Mouse (Mus musculus) cerebellum, adult 8-10 months (tissue): ENCODE measurements around the gene Senp2.

Source experiments
- DNase-seq: peaks from one replicate; pipeline ENCODE4 v3.0.0; 2022

Gene Senp2

GRCm38 (mm10) chr16:22038554-22038953, 29.3 kb downstream of the Senp2 start:
- no peak for DNase-seq

- no peak for DNase-seq
These were observed 30.7 kb downstream of the Senp2 start for GRCm38 (mm10) chr16:22039978-22040377.

DNA sequence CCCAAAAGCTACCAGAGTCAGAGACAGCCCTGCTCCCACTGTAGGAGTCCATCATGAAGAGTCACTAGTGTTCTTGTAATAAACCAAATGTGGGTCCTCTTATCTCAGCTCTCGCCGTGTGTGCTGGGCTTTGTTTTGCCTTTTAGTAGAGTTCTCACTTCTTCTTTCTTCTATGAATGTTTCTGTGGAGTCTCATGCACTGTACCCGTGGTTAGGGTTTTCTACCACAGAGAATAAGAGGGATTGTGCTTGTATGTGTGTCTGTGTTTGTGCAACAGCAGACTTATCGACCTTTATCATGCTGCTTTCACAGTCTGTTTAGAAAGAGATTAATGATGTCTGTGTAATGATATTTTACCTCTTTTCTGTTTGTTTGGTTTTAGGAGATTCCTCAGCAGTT, 34.5 kb downstream of the Senp2 start:
- no peak for DNase-seq

DNA sequence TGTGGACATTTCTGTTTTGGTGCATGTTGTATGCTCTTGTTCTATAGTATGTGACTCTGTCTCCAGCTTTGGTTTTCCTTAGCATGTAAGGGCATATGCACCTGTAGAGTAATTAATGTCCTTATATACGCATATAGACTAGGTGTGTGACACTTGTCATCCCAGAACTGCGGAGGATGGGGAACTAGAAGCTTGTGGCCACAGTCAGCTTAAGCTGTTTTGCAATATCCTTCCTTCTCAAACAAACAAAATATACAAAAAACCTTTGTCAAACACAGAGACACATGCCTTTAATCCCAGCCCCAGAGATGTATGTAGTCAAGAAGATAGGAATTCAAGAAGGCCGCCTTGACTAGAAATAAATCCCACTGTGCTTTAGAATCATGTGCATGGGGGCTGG, 36.6 kb downstream of the Senp2 start:
- DNase-seq = no peak

GRCm38 (mm10) chr16:22046739-22047366, 37.6 kb downstream of the Senp2 start:
- DNase-seq = no peak

- no peak for DNase-seq
These were observed 44.1 kb downstream of the Senp2 start for GRCm38 (mm10) chr16:22053411-22053810.

GRCm38 (mm10) chr16:22057498-22057897, 48.2 kb downstream of the Senp2 start:
- no peak for DNase-seq

DNA sequence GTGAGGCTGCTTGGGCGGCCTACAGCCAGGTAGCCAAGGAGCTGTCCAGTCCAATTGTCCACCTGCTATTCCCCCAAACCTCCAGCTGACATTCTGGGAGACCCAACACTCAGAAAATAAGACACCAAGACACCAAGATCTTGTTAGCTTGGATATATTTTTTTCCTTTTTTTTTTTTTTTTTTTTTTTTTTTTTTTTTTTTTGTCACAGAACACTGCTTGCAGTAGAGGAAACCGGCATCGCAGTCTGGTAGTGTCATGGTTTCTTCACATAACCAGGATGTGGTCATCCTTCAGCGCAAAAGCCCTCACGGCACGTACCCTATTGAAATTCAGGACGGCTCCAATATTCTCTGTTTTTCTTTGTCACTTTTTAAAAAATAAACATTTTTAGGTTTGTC, 49.6 kb downstream of the Senp2 start:
- DNase-seq = no peak

- no peak for DNase-seq
These were observed 51.1 kb downstream of the Senp2 start for GRCm38 (mm10) chr16:22060416-22060815.

DNA sequence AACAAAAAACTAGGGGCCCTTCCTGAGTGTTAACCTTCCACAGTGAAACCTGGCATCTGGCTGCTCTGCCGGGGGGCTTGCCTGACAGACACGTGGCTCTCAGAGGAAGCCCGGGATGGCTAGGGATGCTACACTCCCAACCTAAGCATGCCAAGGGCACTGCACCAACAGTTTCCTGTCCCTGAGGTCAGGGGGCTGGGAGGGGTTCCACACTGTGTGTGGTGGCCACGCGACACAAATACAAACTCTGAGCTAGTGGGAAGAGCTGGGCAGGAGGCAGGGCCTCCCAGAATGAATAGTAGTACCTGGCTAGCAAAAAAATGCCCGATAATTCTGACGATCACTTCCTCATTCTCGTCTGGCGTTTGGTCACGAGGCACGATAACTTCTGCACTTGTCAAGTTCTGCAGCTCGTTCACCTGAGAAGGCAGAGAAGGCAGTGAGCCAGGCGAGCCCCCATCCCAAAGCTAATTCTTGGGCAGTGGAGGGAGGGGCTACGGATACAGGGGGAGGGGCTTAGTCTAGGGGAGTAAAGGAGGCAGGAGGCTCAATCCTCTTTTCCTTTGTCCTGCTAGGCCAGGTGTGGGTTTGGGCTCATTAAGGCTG, 52.4 kb downstream of the Senp2 start:
- no peak for DNase-seq

DNA sequence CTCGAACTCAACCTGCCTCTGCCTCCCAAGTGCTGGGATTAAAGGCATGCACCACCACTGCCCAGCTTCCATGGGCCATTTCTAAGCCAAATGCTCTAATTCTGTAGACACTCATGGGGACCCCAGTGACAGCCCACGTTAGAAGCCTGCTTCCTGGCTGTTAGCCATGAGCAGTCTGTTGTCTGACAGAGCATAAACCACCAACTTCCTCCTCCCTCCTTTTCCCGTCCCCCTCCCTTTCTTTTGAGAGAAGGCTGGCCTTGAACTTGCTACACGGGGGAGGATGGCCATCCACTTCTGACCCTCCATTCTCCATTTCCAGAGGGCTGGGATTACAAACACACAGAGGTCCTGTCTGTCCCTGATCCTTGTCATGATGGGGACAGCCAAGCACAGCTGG, 53.0 kb downstream of the Senp2 start:
- DNase-seq = no peak

DNA sequence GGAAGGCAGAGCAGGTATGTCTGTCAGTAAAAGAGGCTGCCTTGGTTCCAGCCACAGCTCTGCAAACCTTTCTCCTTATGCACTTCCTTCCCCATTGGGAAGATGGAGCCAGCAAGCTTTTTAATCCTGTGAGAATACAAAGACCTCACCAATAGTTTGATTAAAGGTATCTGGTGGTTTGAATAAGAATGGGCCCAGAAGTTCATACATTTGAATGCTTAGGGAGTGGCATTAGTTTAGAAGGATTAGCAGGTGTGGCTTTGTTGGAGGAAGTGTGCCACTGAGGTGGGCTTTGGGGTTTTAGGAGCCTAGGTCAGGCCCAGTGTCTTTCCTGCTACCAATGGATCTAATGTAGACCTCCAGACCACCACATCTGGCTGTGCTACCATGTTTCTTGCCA, 56.3 kb downstream of the Senp2 start:
- no peak for DNase-seq

- DNase-seq = no peak
These were observed 58.1 kb downstream of the Senp2 start for GRCm38 (mm10) chr16:22067406-22067805.

- DNase-seq = no peak
These were observed 62.1 kb downstream of the Senp2 start for GRCm38 (mm10) chr16:22071361-22071760.

- no peak for DNase-seq
These were observed 65.8 kb downstream of the Senp2 start for GRCm38 (mm10) chr16:22075067-22075466.

DNA sequence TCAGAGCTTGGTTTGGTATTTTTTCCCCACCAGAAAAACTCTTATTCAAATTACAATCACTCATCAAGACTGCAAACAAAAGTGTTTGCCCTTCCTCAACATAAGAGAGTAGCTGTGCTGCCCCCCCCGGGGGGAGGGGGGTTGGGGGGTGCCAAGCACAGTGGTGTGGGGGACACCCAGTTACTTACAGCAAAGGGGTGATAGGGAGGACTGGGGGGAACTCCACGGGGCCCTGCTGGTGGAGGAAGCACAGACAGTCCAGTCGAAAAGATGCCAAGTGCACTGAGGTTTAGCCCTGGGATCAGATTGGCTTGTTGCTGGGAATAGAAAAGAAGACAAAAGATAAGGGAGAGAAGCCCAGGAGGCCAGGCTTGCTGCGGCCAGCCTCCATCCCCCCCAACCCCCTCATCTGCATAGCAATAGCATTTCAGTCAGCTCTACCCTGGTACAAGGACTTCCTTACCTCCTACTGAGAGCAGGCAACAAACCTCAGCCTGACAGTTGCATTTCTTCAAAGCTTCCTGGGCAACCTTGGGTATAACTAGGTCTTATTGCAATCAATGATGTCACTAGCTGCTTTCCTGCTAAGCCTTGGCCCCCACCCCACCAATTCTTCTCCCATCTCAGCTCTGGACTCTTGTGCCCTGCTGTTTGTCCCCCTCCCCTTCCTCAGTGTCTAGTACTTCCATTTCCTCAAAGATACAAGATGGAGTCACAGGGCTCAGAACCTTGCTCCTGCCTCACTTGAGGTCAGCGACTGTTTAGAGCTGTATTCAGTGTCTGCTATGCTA, 66.7 kb downstream of the Senp2 start:
- no peak for DNase-seq

DNA sequence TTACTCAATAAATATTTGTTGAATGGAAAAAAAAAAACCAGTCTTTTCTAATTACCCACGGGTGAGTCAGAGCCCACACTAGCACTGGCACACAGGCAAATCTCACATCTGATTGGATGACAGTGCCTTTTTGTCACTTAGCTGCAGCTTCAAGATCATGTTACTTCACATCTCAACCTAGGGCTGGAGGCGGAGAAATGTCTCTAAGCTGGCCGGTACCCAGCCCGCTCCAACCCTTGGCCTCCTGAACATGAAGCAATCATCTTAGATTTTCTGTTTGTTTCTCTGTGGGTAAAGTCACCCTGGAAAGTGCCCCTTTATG, 67.3 kb downstream of the Senp2 start:
- DNase-seq = no peak

GRCm38 (mm10) chr16:22080125-22080710, 70.9 kb downstream of the Senp2 start:
- DNase-seq = no peak

DNA sequence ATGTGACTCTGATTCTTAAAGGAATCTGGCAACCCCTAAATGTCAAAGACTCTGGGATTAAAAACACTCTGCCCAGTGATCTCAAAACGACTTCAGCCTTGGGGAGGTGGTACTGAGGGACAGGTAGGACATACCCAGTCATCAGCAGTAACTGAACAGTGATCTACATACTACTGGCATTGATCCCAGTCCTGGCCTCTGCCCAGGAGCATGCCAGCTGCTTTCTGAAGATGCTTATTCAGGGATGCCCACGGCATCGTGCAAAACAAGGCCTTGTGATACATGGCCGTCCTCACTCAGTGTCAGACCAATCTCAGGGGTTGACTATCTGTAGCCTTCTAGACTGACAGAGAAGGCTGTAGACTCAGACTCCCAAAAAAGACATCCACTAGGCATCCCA, 76.1 kb downstream of the Senp2 start:
- no peak for DNase-seq

DNA sequence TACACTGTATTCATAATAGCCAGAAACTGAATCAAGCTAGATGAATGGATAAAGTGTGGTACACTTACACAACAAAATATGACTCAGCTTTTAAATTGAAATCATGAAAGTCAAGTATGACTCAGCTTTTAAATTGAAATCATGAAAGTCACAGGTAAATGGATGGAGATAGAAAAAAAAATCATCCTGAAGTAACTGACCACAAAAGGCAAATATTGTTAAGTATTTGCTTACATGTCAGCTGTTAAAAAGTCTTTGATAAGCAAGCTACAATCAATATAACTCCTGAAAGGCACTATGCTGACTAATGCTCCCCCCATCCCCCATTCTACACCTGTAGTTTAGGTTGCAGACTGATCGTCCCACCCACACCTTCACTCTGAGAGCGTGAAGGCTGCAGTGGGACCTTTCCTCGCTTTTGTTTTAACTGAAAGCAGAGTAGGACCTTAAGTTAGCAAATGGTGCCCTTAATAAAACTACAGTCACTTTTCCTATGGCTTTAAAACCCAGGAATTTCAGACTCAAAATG, 82.0 kb downstream of the Senp2 start:
- DNase-seq = no peak

DNA sequence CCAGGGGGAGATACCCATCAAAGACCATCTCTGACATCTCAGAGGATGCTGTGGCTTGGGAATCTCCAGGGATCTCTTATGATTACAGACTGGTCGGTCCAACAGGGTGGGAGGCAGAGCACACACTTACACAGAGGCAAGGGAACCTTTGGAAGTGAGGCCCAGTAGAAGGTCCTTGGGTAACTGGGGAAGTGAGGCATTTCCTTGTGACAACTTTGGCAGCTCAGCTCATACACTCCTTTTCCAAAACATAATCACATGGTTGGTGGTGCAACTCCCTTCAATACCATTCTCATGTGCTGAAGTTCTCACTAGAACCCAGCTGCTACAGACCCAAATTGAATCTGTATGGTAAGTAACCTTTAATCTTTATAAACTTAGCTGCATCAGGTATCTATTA, 86.5 kb downstream of the Senp2 start:
- DNase-seq = no peak

DNA sequence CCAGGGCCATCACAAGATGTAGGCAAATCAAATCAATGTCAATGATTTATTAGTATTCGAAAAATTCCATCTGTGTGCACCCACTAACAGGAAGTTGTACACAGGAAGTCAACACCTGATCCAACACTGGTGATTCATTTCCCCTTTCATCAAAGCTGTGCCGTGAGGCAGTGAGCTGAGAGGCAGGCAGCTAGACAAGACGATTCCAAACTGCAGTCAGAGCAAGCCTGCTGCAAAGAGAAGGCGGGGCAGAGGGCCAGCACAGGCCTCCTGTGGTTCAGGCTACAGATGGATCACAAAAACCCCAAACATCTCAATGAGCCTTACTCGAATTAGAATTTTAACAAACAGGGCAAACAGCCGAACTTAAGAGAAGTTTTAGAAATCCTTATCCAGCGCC, 88.4 kb downstream of the Senp2 start:
- no peak for DNase-seq
